Mouse (Mus musculus): Measurements from ENCODE around the gene Celf2.

Gene Celf2

DNA sequence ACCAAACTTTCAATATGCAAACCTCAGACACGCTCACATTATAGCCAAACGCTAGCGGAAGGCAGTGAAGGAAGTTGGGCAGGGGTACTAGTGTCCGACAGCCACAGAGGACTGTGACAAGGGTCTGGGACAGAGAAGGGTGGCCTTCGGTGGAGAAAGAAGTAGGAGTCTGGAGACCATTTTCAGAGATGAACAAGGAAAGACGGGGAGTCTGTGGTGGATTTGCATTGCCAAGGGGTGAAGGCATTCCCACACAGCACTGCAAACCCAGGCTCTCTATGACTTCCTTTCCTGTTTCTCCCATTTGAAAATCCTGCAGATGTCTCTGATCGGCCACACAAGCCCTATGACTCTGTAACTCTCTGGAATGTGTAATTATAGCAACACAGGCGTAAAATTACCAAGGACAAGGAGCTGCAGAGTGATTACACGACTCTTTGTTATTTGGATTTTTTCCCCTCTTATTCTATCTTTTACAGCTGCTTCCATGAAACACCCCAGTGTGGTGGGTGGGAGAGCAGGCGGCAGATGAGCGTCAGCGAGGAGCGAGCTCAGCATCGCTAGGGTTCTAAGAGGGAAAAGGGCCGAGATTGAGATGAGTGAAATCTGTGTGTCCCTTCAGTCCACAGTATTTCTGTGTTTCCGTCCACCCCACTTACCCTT lies 986.0 kb downstream of the Celf2 start:
- no peak for DNase-seq (ENCODE audit: low read depth in 2 of 2, low spot score in 2 of 2)

DNA sequence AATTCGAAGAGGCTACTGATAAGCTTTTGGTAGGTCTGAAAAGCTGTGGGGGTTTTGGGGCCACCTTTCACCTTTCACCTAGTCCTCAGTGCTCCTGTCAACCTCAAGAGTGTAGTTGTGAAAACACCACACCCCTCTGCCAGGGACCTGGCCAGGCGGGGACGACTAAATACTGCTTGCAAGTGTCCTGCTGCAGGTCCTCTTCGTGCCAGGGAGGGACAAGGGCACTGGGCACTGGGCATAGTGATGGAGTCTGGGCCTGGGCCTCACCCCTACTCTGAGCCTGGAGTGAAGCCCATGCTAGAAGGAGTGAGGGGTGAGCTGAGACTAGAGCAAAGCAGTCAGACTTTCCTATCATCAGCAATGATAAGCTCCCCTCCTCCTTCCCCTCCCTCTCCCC lies 987.0 kb downstream of the Celf2 start:
- no peak for DNase-seq (ENCODE audit: low read depth in 2 of 2, low spot score in 2 of 2)

GRCm38 (mm10) chr2:6513176-6513575 lies 996.2 kb downstream of the Celf2 start:
- DNase-seq (ENCODE audit: low read depth in 2 of 2, low spot score in 2 of 2): no peak

- no peak for DNase-seq (ENCODE audit: low read depth in 2 of 2, low spot score in 2 of 2)
Measured at GRCm38 (mm10) chr2:6507071-6507470, 1002.3 kb downstream of the Celf2 start.

GRCm38 (mm10) chr2:6505979-6506811 lies 1003.2 kb downstream of the Celf2 start:
- DNase-seq (ENCODE audit: low read depth in 2 of 2, low spot score in 2 of 2): no peak

GRCm38 (mm10) chr2:6505531-6505930 lies 1003.8 kb downstream of the Celf2 start:
- no peak for DNase-seq (ENCODE audit: low read depth in 2 of 2, low spot score in 2 of 2)

DNA sequence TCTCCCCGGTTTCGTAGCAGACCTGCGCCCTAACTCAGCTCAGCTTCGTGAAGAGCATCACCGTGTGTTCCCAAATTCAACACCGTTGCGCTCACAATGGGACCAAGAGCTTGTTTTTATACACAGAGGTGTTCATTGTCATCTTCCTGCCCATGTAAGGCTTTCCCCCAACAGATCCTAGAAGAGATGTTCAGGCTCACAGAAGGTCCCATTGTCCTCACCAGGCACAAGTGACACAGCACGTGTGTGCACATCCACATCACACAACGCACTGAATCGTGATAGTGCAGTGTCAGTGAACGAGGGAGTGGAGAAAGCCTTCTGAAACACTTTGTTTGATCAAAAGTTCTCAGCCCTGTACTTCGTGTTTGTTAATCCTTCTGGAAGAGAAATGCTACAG lies 1011.3 kb downstream of the Celf2 start:
- DNase-seq (ENCODE audit: low read depth in 2 of 2, low spot score in 2 of 2): no peak

DNA sequence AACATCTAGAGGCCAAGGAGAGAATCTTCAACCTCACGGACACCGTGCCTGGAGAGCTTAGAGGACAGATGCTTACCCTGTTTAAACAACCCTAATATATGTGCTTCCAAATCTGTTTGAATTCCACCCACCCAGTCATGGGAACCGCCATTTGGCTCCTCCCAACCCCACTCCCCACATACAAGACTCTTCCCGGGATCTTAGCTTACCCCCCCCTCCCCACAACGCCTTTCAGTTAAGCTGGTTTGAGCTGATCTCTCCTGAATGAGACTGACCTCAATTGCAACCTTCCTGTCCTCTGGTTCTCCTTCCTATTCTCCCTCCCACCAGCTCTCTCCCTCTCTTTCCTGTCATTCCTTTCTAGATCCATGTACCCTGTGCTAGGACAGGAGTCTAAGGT lies 1011.7 kb downstream of the Celf2 start:
- no peak for DNase-seq (ENCODE audit: low read depth in 2 of 2, low spot score in 2 of 2)

DNA sequence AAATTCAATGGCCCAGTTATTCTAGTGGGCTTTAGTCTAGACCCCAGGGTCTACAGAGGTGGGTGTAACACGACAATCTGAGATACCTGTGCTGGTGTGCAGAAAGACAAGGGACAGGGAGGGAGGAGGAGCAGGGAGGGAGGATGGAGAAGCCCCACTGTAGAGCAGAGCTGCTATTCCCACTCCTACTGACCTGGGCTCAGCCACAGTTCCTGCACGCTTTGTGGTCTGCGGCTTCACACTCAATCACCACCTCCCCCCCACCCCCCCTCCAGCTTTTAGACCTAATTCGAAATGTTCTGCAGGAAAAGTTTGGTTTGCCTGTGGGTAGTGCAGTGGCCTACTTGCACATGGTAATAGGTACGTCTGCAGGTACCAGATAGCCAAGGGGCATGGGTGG lies 1015.5 kb downstream of the Celf2 start:
- DNase-seq (ENCODE audit: low read depth in 2 of 2, low spot score in 2 of 2): no peak

GRCm38 (mm10) chr2:6490870-6491269 lies 1018.5 kb downstream of the Celf2 start:
- no peak for DNase-seq (ENCODE audit: low read depth in 2 of 2, low spot score in 2 of 2)

DNA sequence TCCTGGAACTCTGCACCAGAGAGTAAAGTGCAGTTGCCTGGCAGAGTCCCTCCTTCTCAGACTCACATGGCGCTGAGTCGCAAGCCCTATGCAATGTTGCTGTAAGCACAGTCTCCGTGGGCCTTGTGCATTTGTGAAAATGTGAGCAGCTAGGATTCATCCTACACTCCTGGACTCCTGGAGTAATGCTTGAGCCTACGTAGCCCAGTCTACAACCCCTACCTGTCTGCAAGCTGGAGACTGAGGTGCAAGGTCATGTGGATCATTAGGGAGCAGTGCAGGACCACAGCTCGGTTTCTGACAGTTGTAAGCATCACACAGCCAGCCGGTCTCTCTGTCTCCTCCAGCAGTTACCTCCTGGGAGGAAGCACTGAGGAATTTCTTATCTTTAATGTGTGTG lies 1019.3 kb downstream of the Celf2 start:
- no peak for DNase-seq (ENCODE audit: low read depth in 2 of 2, low spot score in 2 of 2)
